Mouse (Mus musculus) lung, adult 2 months (tissue): ENCODE measurements around the gene Gprc5b.

Experiments used
- CTCF ChIP-seq: fragments of 200-500 bp; IDR thresholded peaks from 2 replicates; pipeline ENCODE4 v1.5.1; 2011; ENCODE audit warnings: mild to moderate bottlenecking, low read length, control low read depth; ENCODE audit not compliant: insufficient read depth
- POLR2A ChIP-seq: fragments of 200-500 bp; IDR thresholded peaks from 2 replicates; pipeline ENCODE4 v1.6.1; 2011; ENCODE audit warnings: low read depth, mild to moderate bottlenecking, control low read depth, low read length, borderline replicate concordance; ENCODE audit errors: extremely low read depth

DNA sequence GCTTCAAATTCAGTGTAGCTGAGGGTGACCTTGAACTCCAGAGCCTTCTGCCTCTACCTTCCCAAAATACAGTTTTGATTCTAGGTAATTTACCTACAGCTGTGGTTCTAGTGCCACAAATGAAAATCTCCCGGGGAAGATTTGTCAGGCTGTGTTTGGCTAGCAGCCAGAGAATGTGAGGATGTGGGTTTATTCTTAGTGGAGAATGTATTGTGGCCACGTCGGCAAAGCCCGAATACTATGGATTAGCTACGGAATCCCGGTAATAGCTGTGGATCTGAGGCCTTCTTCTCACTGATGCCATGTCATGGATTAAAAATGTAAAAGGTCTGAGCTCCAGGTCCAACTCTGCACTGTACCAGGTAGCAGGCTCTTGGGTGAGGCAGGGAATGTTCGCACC, 45.3 kb downstream of the Gprc5b start:
- TF ChIP-seq POLR2A (no peak), CTCF (no peak)
